Mouse (Mus musculus) spleen, adult 2 months (tissue): ENCODE measurements around the gene Ifnlr1. TPM values are rescaled to one million over a fixed set of nuclear protein-coding genes. Genes with fewer than 3 reads are reported as not detected.

Experiments
- DNase-seq, 2 experiments: peaks; one replicate each; pipeline versions ENCODE4 v3.0.0 to v3.0.0-alpha.2; 2012 to 2021; ENCODE audit warnings: low spot score in 2 of 2, low read depth in 1 of 2
- H3K27ac ChIP-seq: fragments of 200-500 bp; 2 replicates; pipeline ENCODE4 v1.5.1; 2012; ENCODE audit warnings: low read length, inconsistent platforms; ENCODE audit not compliant: insufficient read depth
- H3K27me3 ChIP-seq: fragments of 200-500 bp; 2 replicates; pipeline ENCODE4 v1.6.1; 2012; ENCODE audit warnings: mild to moderate bottlenecking, moderate library complexity, low read length, inconsistent platforms; ENCODE audit not compliant: control insufficient read depth, insufficient read depth
- H3K36me3 ChIP-seq: fragments of 200-500 bp; 2 replicates; pipeline ENCODE4 v1.6.1; 2012; ENCODE audit warnings: mild to moderate bottlenecking, low read length, inconsistent platforms; ENCODE audit not compliant: control insufficient read depth, insufficient read depth
- H3K4me1 ChIP-seq: fragments of 200-500 bp; 2 replicates; pipeline ENCODE4 v1.6.1; 2011; ENCODE audit warnings: inconsistent platforms; ENCODE audit not compliant: control insufficient read depth, insufficient read depth, insufficient read length
- H3K4me3 ChIP-seq: fragments of 200-500 bp; 2 replicates; pipeline ENCODE4 v1.5.1; 2011; ENCODE audit warnings: mild to moderate bottlenecking, inconsistent platforms; ENCODE audit not compliant: insufficient read depth, insufficient read length; ENCODE audit errors: extremely low read depth
- CTCF ChIP-seq: fragments of 200-500 bp; IDR thresholded peaks from 2 replicates; pipeline ENCODE4 v1.5.1; 2011; ENCODE audit warnings: mild to moderate bottlenecking, inconsistent platforms; ENCODE audit not compliant: insufficient read depth, insufficient read length, insufficient replicate concordance; ENCODE audit errors: extremely low read depth
- POLR2A ChIP-seq: fragments of 200-500 bp; IDR thresholded peaks from 2 replicates; pipeline ENCODE4 v1.6.1; 2011; ENCODE audit warnings: low read depth, low read length, inconsistent platforms
- WGBS: fragments of 180-500 bp; shearing (Covaris S2); methylation state at CpG from one replicate; pipeline ENCODE4 v1.1.7; 2018; 5-methylcytosine and 5-hydroxymethylcytosine counted together
- polyA plus RNA-seq: library from polyadenylated mRNA; depleted of rRNA; stranded (reverse); fragments of >200 nt; gene quantifications from 2 replicates; pipeline ENCODE4 v1.2.3, GENCODE M21; 2012

The Ifnlr1 gene
- polyA plus RNA-seq, 1 experiment: 0.78 TPM

GRCm38 (mm10) chr4:135684731-135685130, 1.4 kb upstream of the Ifnlr1 start:
- H3K27ac ChIP-seq: no peak overlapping the region
- no peaks in the 10 kb centered on the region for H3K36me3 ChIP-seq
- WGBS: 32% methylated on average over 3 of the region's 3 CpGs
- peaks cover 7% of the 10 kb centered on the region for H3K27me3 ChIP-seq
- no peak for DNase-seq
- no peak overlapping the region for H3K4me3 ChIP-seq
- TF ChIP-seq POLR2A: no peak
- no peak for TF ChIP-seq CTCF
- peaks cover 5% of the 10 kb centered on the region; the same call in 1 of the 2 replicates for H3K4me1 ChIP-seq

DNA sequence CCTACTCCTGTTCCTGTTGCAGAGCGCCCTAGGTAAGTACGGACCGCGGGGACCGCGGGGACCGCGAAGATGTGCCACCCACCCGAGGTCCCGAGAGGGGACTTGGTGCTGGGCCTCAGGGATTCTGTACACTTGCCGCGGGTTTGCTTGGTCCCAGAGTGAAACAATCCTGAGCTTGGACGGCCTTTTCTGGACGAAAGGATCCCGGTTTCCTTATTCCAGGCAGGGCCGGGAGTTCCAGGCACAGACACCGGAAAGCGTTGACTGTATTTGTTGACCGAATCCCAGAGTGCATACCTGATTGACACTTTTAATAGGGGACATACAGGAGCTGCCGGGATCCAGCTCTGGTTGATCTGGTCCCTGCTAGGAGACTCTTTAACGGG, 474 bp downstream of the Ifnlr1 start:
- TF ChIP-seq POLR2A: no peak
- no peak for TF ChIP-seq CTCF
- no peak for DNase-seq
- WGBS: 3% methylated on average over 21 of the region's 21 CpGs
- no peaks in the 10 kb centered on the region for H3K36me3 ChIP-seq
- peaks cover 5% of the 10 kb centered on the region; the same call in 1 of the 2 replicates for H3K4me1 ChIP-seq
- peak overlapping the region; percentile 56; the same call in 1 of the 2 replicates for H3K4me3 ChIP-seq
- no peak overlapping the region for H3K27ac ChIP-seq
- H3K27me3 ChIP-seq: peaks cover 7% of the 10 kb centered on the region

- WGBS: 91% methylated on average over 7 of the region's 7 CpGs
- H3K27ac ChIP-seq: no peak overlapping the region
- no peak for TF ChIP-seq POLR2A
- TF ChIP-seq CTCF: no peak
- H3K4me3 ChIP-seq: no peak overlapping the region
- peaks cover 7% of the 10 kb centered on the region for H3K27me3 ChIP-seq
- DNase-seq: no peak
- peaks cover 5% of the 10 kb centered on the region; the same call in 1 of the 2 replicates for H3K4me1 ChIP-seq
- H3K36me3 ChIP-seq: no peaks in the 10 kb centered on the region
These were observed 3.7 kb downstream of the Ifnlr1 start for GRCm38 (mm10) chr4:135689797-135690196.

DNA sequence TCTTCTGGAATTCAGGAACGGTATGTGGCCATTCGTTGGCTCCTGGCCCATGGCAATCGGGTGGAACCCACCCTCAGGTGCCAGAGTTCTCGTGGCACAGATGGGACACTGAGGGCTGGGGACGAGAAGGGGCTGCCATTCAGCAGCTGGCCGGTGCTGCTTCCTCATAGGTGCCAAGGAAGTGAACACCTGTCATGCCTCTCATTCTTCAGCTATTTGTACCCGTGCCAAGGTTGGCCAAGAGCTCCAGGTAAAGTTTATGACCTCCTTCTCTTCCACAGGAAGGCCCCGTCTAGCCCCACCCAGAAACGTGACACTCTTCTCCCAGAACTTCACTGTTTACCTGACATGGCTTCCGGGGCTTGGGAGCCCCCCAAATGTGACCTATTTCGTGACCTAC, 4.2 kb downstream of the Ifnlr1 start:
- H3K27ac ChIP-seq: no peak overlapping the region
- TF ChIP-seq CTCF: no peak
- TF ChIP-seq POLR2A: no peak
- DNase-seq: no peak
- no peak overlapping the region for H3K4me3 ChIP-seq
- H3K4me1 ChIP-seq: peaks cover 5% of the 10 kb centered on the region; the same call in 1 of the 2 replicates
- WGBS: 82% methylated on average over 11 of the region's 11 CpGs
- H3K27me3 ChIP-seq: peaks cover 7% of the 10 kb centered on the region
- no peaks in the 10 kb centered on the region for H3K36me3 ChIP-seq

GRCm38 (mm10) chr4:135692916-135693315, 6.8 kb downstream of the Ifnlr1 start:
- TF ChIP-seq POLR2A: no peak
- Histone ChIP-seq H3K27ac (no peak overlapping the region), H3K4me3 (no peak overlapping the region), H3K4me1 (no peaks in the 10 kb centered on the region), H3K27me3 (no peaks in the 10 kb centered on the region; the same call in 1 of the 2 replicates), H3K36me3 (no peaks in the 10 kb centered on the region)
- WGBS: 26% methylated on average over 4 of the region's 4 CpGs
- DNase-seq: no peak

DNA sequence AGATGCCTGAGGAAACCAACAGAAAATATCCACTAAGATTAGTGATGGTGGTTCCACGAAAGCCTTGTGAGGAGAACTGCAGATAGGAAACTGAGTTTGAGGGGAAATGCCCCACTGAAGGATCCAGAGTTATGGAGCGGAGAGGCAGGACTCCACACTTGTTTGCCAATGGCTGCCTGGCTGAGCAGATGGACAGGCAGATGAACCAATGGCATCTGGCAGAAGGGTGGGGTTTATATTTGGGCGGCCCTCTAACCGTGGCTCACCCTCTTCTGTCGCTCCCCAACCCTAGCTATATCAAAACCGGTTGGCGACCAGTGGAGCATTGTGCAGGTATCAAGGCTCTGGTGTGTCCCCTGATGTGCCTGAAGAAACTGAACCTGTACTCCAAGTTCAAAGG, 12.4 kb downstream of the Ifnlr1 start:
- Histone ChIP-seq H3K36me3 (no peaks in the 10 kb centered on the region), H3K4me1 (peaks cover 1% of the 10 kb centered on the region; the same call in 1 of the 2 replicates), H3K27me3 (no peaks in the 10 kb centered on the region; the same call in 1 of the 2 replicates), H3K4me3 (no peak overlapping the region), H3K27ac (no peak overlapping the region)
- WGBS: 82% methylated on average over 7 of the region's 7 CpGs
- DNase-seq: no peak
- no peak for TF ChIP-seq CTCF
- TF ChIP-seq POLR2A: no peak

DNA sequence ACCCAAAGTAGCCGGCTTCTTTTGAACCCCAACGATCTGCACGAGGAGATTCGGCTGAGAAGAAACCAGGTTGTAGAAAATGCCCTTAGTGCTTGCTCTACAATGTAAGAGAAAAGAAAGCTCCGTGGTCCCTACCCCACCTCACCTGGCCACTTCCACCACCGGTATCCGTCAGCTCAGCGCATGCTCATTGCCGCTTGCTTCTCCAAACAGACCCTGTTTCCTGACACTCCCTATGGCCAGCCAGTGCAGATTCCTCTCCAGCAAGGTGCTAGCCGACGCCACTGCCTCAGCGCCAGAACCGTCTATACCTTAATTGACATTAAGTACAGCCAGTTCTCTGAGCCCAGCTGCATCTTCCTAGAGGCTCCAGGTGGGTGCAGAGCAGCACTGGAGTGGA, 17.4 kb downstream of the Ifnlr1 start:
- Histone ChIP-seq H3K27me3 (no peaks in the 10 kb centered on the region), H3K27ac (no peak overlapping the region), H3K4me3 (no peak overlapping the region), H3K4me1 (peaks cover 7% of the 10 kb centered on the region; the same call in 1 of the 2 replicates), H3K36me3 (no peaks in the 10 kb centered on the region)
- no peak for DNase-seq
- TF ChIP-seq POLR2A: no peak
- no peak for TF ChIP-seq CTCF
- WGBS: 42% methylated on average over 13 of the region's 13 CpGs
